Mouse (Mus musculus): ENCODE measurements around the gene Kcng4. TPM values are rescaled to one million over a fixed set of nuclear protein-coding genes. Genes with fewer than 3 reads are reported as not detected.

The Kcng4 gene
- polyA plus RNA-seq, 2 experiments, result 0.11 to 0.14 TPM

GRCm38 (mm10) chr8:119574437-119575365 lies 60.8 kb downstream of the Kcng4 start, which contains the start of the genes Hsdl1 and Dnaaf1:
Hsdl1 (minus strand) TSS chr8:119575183.
Dnaaf1 (plus strand) TSS chr8:119575235.
- Histone ChIP-seq H3K4me3 (replicated peaks; ENCODE audit: low read length) (peak within 1 kb of the TSS; percentile 76), H3K9ac (ENCODE audit: low read depth, low read length, severe bottlenecking) (peak within 1 kb of the TSS; percentile 65), H3K9me3 (ENCODE audit: control insufficient read depth, low read length) (no peaks in the 10 kb centered on the region), H3K4me2 (replicated peaks; ENCODE audit: low read depth, low read length, severe bottlenecking) (peak within 1 kb of the TSS; percentile 91), H3K4me1 (ENCODE audit: control insufficient read depth, insufficient read depth, low read length) (peaks cover 7% of the 10 kb centered on the region; the same call in 1 of the 2 replicates), H3K27me3 (ENCODE audit: control insufficient read depth, insufficient read depth, low read length) (0 out of 2 replicates have a peak, but pooled peaks cover 6% of the 10 kb centered on the region), H3K27ac (replicated peaks; ENCODE audit: low read depth, low read length) (no peak within 1 kb of the TSS), H3K36me3 (ENCODE audit: control insufficient read depth, insufficient read depth, low read length) (no peaks in the 10 kb centered on the region)
- peak; percentile 91 for ATAC-seq (ENCODE audit: low FRiP score, low read depth)
- peak; percentile 85 for DNase-seq (ENCODE audit: low spot score)
- TF ChIP-seq POLR2A (IDR thresholded peaks at IDR 0.05; ENCODE audit: borderline replicate concordance, extremely low read depth, insufficient read depth, insufficient read length), result 0 out of 2 replicates have a peak, but pooled peaks have one; percentile 38
- WGBS, result under 1% methylated on average over 49 of the region's 97 CpGs

Other genes with a start within 250 kb of the Kcng4 start
- 13.6 and 14.8 TPM in 2 replicates for gene Mlycd, start 240.8 kb downstream of the Kcng4 start, polyA plus RNA-seq (2012; rRNA removed)
- 17.0 and 19.1 TPM in 2 replicates for gene Mlycd, start 240.8 kb downstream of the Kcng4 start, polyA plus RNA-seq (2014; fragmentation: Nextera tagmentation; extraction: Ambion mirVana)
- gene Osgin1, start 201.6 kb downstream of the Kcng4 start, polyA plus RNA-seq (2012; rRNA removed), result 2.1 and 2.7 TPM in 2 replicates
- 1.2 and 2.2 TPM in 2 replicates for gene Osgin1, start 201.6 kb downstream of the Kcng4 start, polyA plus RNA-seq (2014; fragmentation: Nextera tagmentation; extraction: Ambion mirVana)
- gene Necab2, start 189.0 kb downstream of the Kcng4 start, polyA plus RNA-seq (2012; rRNA removed), result 7.8 and 9.5 TPM in 2 replicates
- gene Necab2, start 189.0 kb downstream of the Kcng4 start, polyA plus RNA-seq (2014; fragmentation: Nextera tagmentation; extraction: Ambion mirVana), result 2.2 and 2.6 TPM in 2 replicates
- 0.29 and 0.51 TPM in 2 replicates for gene Slc38a8, start 134.0 kb downstream of the Kcng4 start, polyA plus RNA-seq (2012; rRNA removed)
- gene Slc38a8, start 134.0 kb downstream of the Kcng4 start, polyA plus RNA-seq (2014; fragmentation: Nextera tagmentation; extraction: Ambion mirVana), result not detected in 2 replicates
- gene Mbtps1, start 76.9 kb downstream of the Kcng4 start, polyA plus RNA-seq (2012; rRNA removed), result 155 and 179 TPM in 2 replicates
- gene Mbtps1, start 76.9 kb downstream of the Kcng4 start, polyA plus RNA-seq (2014; fragmentation: Nextera tagmentation; extraction: Ambion mirVana), result 122 and 125 TPM in 2 replicates
- 15.5 and 17.2 TPM in 2 replicates for gene Hsdl1, start 60.5 kb downstream of the Kcng4 start, polyA plus RNA-seq (2012; rRNA removed)
- gene Hsdl1, start 60.5 kb downstream of the Kcng4 start, polyA plus RNA-seq (2014; fragmentation: Nextera tagmentation; extraction: Ambion mirVana), result 31.3 and 34.2 TPM in 2 replicates
- gene Dnaaf1, start 60.4 kb downstream of the Kcng4 start, polyA plus RNA-seq (2012; rRNA removed), result 0.04 and 0.06 TPM in 2 replicates
- gene Dnaaf1, start 60.4 kb downstream of the Kcng4 start, polyA plus RNA-seq (2014; fragmentation: Nextera tagmentation; extraction: Ambion mirVana), result not detected in 2 replicates
- gene Taf1c, start 30.5 kb downstream of the Kcng4 start, polyA plus RNA-seq (2012; rRNA removed), result 18.4 and 28.4 TPM in 2 replicates
- 11.3 and 13.0 TPM in 2 replicates for gene Taf1c, start 30.5 kb downstream of the Kcng4 start, polyA plus RNA-seq (2014; fragmentation: Nextera tagmentation; extraction: Ambion mirVana)
- gene Adad2, start 22.9 kb downstream of the Kcng4 start, polyA plus RNA-seq (2012; rRNA removed), result 0.38 and 0.41 TPM in 2 replicates
- gene Adad2, start 22.9 kb downstream of the Kcng4 start, polyA plus RNA-seq (2014; fragmentation: Nextera tagmentation; extraction: Ambion mirVana), result 0.10 TPM in 1 of 2 replicates, not detected in the other
- gene Wfdc1, start 30.7 kb upstream of the Kcng4 start, polyA plus RNA-seq (2012; rRNA removed), result 0.91 and 0.93 TPM in 2 replicates
- 0.33 and 0.80 TPM in 2 replicates for gene Wfdc1, start 30.7 kb upstream of the Kcng4 start, polyA plus RNA-seq (2014; fragmentation: Nextera tagmentation; extraction: Ambion mirVana)
- 2.1 and 3.1 TPM in 2 replicates for gene Atp2c2, start 64.3 kb upstream of the Kcng4 start, polyA plus RNA-seq (2012; rRNA removed)
- gene Atp2c2, start 64.3 kb upstream of the Kcng4 start, polyA plus RNA-seq (2014; fragmentation: Nextera tagmentation; extraction: Ambion mirVana), result 2.3 and 2.6 TPM in 2 replicates
- 10.6 and 11.7 TPM in 2 replicates for gene Tldc1, start 142.7 kb upstream of the Kcng4 start, polyA plus RNA-seq (2012; rRNA removed)
- gene Tldc1, start 142.7 kb upstream of the Kcng4 start, polyA plus RNA-seq (2014; fragmentation: Nextera tagmentation; extraction: Ambion mirVana), result 5.1 and 6.7 TPM in 2 replicates
- gene Cotl1, start 204.9 kb upstream of the Kcng4 start, polyA plus RNA-seq (2012; rRNA removed), result 147 and 196 TPM in 2 replicates
- 212 and 247 TPM in 2 replicates for gene Cotl1, start 204.9 kb upstream of the Kcng4 start, polyA plus RNA-seq (2014; fragmentation: Nextera tagmentation; extraction: Ambion mirVana)
- 12.1 and 16.2 TPM in 2 replicates for gene Klhl36, start 226.6 kb upstream of the Kcng4 start, polyA plus RNA-seq (2012; rRNA removed)
- 9.1 and 10.2 TPM in 2 replicates for gene Klhl36, start 226.6 kb upstream of the Kcng4 start, polyA plus RNA-seq (2014; fragmentation: Nextera tagmentation; extraction: Ambion mirVana)